Mouse (Mus musculus) frontal cortex, adult (tissue): ENCODE measurements around the gene Gm5767.
"Not testable (repeated sequence)": the region's sequence is repeated elsewhere in the genome, so short reads cannot be mapped to it uniquely, and the experiment has no call there.

ENCODE experiments used
- ATAC-seq: cut with Nextera tagmentation; 2 replicates; pipeline ENCODE4 v1.9.2; 2017; ENCODE audit warnings: mild to moderate bottlenecking, moderate library complexity, mixed read lengths; ENCODE audit not compliant: low TSS enrichment

Gm5767 gene

GRCm38 (mm10) chr16:8711998-8712397 lies 31.4 kb downstream of the Gm5767 start:
- no peak for ATAC-seq

GRCm38 (mm10) chr16:8714851-8715250 lies 34.3 kb downstream of the Gm5767 start:
- no peak for ATAC-seq

GRCm38 (mm10) chr16:8715513-8716080 lies 35.0 kb downstream of the Gm5767 start:
- no peak for ATAC-seq

GRCm38 (mm10) chr16:8716300-8716699 lies 35.7 kb downstream of the Gm5767 start:
- ATAC-seq = no peak

GRCm38 (mm10) chr16:8717744-8718143 lies 37.2 kb downstream of the Gm5767 start:
- no peak for ATAC-seq

GRCm38 (mm10) chr16:8720447-8720846 lies 39.9 kb downstream of the Gm5767 start:
- ATAC-seq = no peak

- ATAC-seq = no peak
Measured at GRCm38 (mm10) chr16:8724031-8724430, 43.5 kb downstream of the Gm5767 start.

GRCm38 (mm10) chr16:8725807-8726206 lies 45.2 kb downstream of the Gm5767 start:
- ATAC-seq = no peak

- ATAC-seq = no peak
Measured at GRCm38 (mm10) chr16:8728111-8728748, 47.7 kb downstream of the Gm5767 start.

- ATAC-seq = no peak
Measured at GRCm38 (mm10) chr16:8731630-8732029, 51.1 kb downstream of the Gm5767 start.

- ATAC-seq = not testable (repeated sequence)
Measured at GRCm38 (mm10) chr16:8732450-8732849, 51.9 kb downstream of the Gm5767 start.
